Mouse (Mus musculus): ENCODE results near the gene Kcnq2. TPM values are rescaled to one million over a fixed set of nuclear protein-coding genes. Genes with fewer than 3 reads are reported as not detected.

Gene Kcnq2
- polyA plus RNA-seq, 1 experiment from 2014 or later = 3.8 TPM

- Histone ChIP-seq H3K27ac (peak within 1 kb of the TSS; percentile 68), H3K4me3 (peak within 1 kb of the TSS; percentile 57), H3K36me3 (replicated peaks) (no peaks in the 10 kb centered on the region), H3K4me1 (peaks cover 29% of the 10 kb centered on the region), H3K9me3 (no peaks in the 10 kb centered on the region), H3K27me3 (ENCODE audit: poor library complexity, severe bottlenecking) (peaks cover 64% of the 10 kb centered on the region)
- DNase-seq (ENCODE audit: extremely low spot score, low spot score) = no peak
- 3% methylated on average over 55 of the region's 55 CpGs for WGBS
Observed at GRCm38 (mm10) chr2:181156248-181157121, 21.4 kb upstream of the Kcnq2 start, which contains the start of gene Eef1a2. Gene Eef1a2 (minus strand): TSS chr2:181157014.

GRCm38 (mm10) chr2:181155801-181156200, 20.7 kb upstream of the Kcnq2 start:
- H3K27ac ChIP-seq = no peak overlapping the region
- H3K4me3 ChIP-seq = peak overlapping the region; percentile 57; the same call in 1 of the 2 replicates
- no peaks in the 10 kb centered on the region for H3K36me3 ChIP-seq (replicated peaks)
- peaks cover 71% of the 10 kb centered on the region for H3K27me3 ChIP-seq (ENCODE audit: poor library complexity, severe bottlenecking)
- H3K9me3 ChIP-seq = no peaks in the 10 kb centered on the region
- H3K4me1 ChIP-seq = peaks cover 29% of the 10 kb centered on the region
- WGBS = 65% methylated on average over 4 of the region's 4 CpGs
- no peak for DNase-seq (ENCODE audit: extremely low spot score, low spot score)

DNA sequence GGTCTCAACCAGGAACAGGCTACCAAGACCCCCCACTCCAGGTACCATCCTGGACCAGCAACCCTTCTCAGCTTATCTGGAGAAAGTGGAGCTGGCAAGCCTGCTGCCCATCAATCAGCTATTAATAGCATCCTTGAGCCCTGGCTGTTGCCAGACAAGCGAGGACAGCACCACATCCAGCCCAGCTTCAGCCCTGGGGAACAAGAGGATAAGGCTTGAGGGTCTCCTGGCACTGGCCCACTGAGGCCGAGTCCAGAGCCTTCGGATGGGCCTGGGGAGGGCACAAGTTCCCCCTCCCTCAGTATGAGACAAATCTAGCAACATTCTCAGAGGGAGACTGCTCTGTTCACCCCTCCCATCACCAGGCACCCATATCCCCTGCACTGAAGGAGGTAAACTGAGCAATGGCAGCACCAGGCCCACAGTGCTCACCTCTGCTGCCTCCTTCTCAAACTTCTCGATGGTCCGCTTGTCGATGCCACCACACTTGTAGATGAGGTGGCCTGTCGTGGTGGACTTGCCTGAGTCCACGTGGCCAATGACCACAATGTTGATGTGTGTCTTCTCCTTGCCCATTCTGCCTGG, 19.8 kb upstream of the Kcnq2 start:
- Histone ChIP-seq H3K27me3 (ENCODE audit: poor library complexity, severe bottlenecking) (peaks cover 79% of the 10 kb centered on the region), H3K4me1 (peaks cover 24% of the 10 kb centered on the region), H3K4me3 (no peak overlapping the region), H3K27ac (no peak overlapping the region), H3K9me3 (no peaks in the 10 kb centered on the region), H3K36me3 (replicated peaks) (no peaks in the 10 kb centered on the region)
- no peak for DNase-seq (ENCODE audit: extremely low spot score, low spot score)
- 86% methylated on average over 8 of the region's 8 CpGs for WGBS

- 87% methylated on average over 3 of the region's 3 CpGs for WGBS
- Histone ChIP-seq H3K9me3 (no peaks in the 10 kb centered on the region), H3K27ac (no peak overlapping the region), H3K4me3 (no peak overlapping the region), H3K27me3 (ENCODE audit: poor library complexity, severe bottlenecking) (peaks cover 85% of the 10 kb centered on the region), H3K36me3 (replicated peaks) (no peaks in the 10 kb centered on the region), H3K4me1 (peaks cover 19% of the 10 kb centered on the region)
- no peak for DNase-seq (ENCODE audit: extremely low spot score, low spot score)
Observed at GRCm38 (mm10) chr2:181154361-181154760, 19.3 kb upstream of the Kcnq2 start.

- H3K36me3 ChIP-seq (replicated peaks) = no peaks in the 10 kb centered on the region
- 3% methylated on average over 1 of the region's 1 CpGs for WGBS
- H3K9me3 ChIP-seq = no peaks in the 10 kb centered on the region
- DNase-seq (ENCODE audit: extremely low spot score, low spot score) = no peak
- peaks cover 15% of the 10 kb centered on the region for H3K4me1 ChIP-seq
- H3K27ac ChIP-seq = no peak overlapping the region
- peaks cover 86% of the 10 kb centered on the region for H3K27me3 ChIP-seq (ENCODE audit: poor library complexity, severe bottlenecking)
- H3K4me3 ChIP-seq = no peak overlapping the region
Observed at GRCm38 (mm10) chr2:181153837-181154236, 18.7 kb upstream of the Kcnq2 start.

DNA sequence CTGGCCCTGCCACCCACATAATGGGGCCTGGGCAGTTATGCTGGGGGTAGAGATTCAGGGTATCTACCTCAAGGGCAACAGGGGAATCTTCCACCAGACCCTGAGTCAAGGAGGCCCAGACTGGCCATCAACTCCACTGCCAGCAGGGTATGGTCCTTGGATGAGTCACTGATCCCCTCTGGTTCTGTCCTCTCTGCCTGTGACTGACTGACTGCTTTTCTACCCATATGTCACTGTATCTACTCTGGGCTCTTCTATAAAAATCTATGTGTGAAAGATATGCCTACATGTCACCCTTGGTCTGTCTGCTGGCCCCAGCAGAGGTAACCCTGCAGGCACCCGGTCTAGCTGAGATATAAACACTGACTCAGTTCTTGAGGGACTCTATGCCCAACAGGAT, 18.0 kb upstream of the Kcnq2 start:
- Histone ChIP-seq H3K9me3 (no peaks in the 10 kb centered on the region), H3K4me1 (peaks cover 19% of the 10 kb centered on the region), H3K27me3 (ENCODE audit: poor library complexity, severe bottlenecking) (peaks cover 86% of the 10 kb centered on the region), H3K36me3 (replicated peaks) (no peaks in the 10 kb centered on the region), H3K4me3 (no peak overlapping the region), H3K27ac (no peak overlapping the region)
- WGBS = 94% methylated on average over 1 of the region's 1 CpGs
- no peak for DNase-seq (ENCODE audit: extremely low spot score, low spot score)

GRCm38 (mm10) chr2:181152701-181153100, 17.6 kb upstream of the Kcnq2 start:
- Histone ChIP-seq H3K27ac (no peak overlapping the region), H3K9me3 (no peaks in the 10 kb centered on the region), H3K4me1 (peaks cover 23% of the 10 kb centered on the region), H3K36me3 (replicated peaks) (no peaks in the 10 kb centered on the region), H3K27me3 (ENCODE audit: poor library complexity, severe bottlenecking) (peaks cover 86% of the 10 kb centered on the region), H3K4me3 (no peak overlapping the region)
- 94% methylated on average over 17 of the region's 17 CpGs for WGBS
- DNase-seq (ENCODE audit: extremely low spot score, low spot score) = no peak

DNA sequence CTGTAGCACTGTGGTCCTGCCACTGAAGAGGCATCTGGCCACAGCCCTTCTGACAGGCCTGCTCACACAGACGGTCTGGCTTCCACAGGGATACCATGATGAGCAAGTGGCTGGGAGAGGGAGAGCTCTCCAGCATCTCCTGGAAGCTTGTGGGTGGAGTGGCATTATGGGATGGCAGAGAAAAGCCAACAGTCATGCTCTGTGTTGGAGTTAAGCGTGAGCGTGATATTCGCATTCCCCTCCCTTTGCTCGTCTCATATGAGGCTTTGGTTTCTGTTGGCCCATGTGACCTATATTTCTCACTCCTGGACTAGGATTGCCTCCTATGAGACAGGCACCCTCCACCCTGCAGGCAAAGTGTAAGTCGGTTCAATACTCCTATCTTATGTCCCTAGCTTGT, 15.2 kb upstream of the Kcnq2 start:
- WGBS = 72% methylated on average over 6 of the region's 6 CpGs
- no peaks in the 10 kb centered on the region for H3K36me3 ChIP-seq (replicated peaks)
- peaks cover 85% of the 10 kb centered on the region for H3K27me3 ChIP-seq (ENCODE audit: poor library complexity, severe bottlenecking)
- no peak for DNase-seq (ENCODE audit: extremely low spot score, low spot score)
- no peak overlapping the region for H3K27ac ChIP-seq
- no peaks in the 10 kb centered on the region for H3K9me3 ChIP-seq
- peaks cover 15% of the 10 kb centered on the region for H3K4me1 ChIP-seq
- no peak overlapping the region for H3K4me3 ChIP-seq

DNA sequence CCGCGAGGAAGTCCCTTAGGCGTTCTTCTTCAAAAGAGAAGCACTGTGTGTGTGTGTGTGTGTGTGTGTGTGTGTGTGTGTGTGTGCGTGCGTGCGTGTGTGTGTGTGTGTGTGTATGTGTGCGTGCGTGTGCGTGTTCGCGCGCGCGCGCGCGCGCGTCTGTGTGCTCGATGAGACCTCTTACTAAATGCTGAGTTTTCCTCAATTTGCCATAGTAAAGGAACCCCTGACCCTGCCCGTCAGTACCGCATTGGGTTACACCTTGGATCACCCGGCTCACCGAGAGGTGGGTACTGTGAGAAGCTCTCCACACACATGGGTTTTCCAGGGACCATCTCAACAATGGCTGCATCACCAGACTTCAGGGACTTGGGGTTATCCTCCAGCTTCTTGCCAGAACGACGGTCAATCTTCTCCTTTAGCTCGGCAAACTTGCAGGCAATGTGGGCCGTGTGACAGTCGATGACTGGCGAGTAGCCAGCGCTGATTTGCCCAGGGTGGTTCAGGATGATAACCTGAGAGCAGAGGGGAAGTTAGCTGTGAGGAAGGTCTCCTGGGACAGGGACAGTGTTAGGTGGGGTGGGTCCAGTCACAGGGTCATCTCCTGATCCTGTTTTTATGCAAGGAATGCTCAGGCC, 13.3 kb upstream of the Kcnq2 start:
- Histone ChIP-seq H3K27me3 (ENCODE audit: poor library complexity, severe bottlenecking) (peaks cover 81% of the 10 kb centered on the region), H3K36me3 (replicated peaks) (no peaks in the 10 kb centered on the region), H3K27ac (peak overlapping the region; percentile 74; the same call in 1 of the 2 replicates), H3K4me1 (peaks cover 15% of the 10 kb centered on the region), H3K4me3 (peak overlapping the region; percentile 63), H3K9me3 (no peaks in the 10 kb centered on the region)
- 21% methylated on average over 31 of the region's 31 CpGs for WGBS
- no peak for DNase-seq (ENCODE audit: extremely low spot score, low spot score)

- H3K36me3 ChIP-seq (replicated peaks) = no peaks in the 10 kb centered on the region
- peaks cover 84% of the 10 kb centered on the region for H3K27me3 ChIP-seq (ENCODE audit: poor library complexity, severe bottlenecking)
- WGBS = under 1% methylated on average over 45 of the region's 61 CpGs
- peaks cover 15% of the 10 kb centered on the region for H3K4me1 ChIP-seq
- peak overlapping the region; percentile 63 for H3K4me3 ChIP-seq
- H3K27ac ChIP-seq = peak overlapping the region; percentile 74
- no peaks in the 10 kb centered on the region for H3K9me3 ChIP-seq
- DNase-seq (ENCODE audit: extremely low spot score, low spot score) = peak; percentile 44
Observed at GRCm38 (mm10) chr2:181147546-181148317, 12.6 kb upstream of the Kcnq2 start.

DNA sequence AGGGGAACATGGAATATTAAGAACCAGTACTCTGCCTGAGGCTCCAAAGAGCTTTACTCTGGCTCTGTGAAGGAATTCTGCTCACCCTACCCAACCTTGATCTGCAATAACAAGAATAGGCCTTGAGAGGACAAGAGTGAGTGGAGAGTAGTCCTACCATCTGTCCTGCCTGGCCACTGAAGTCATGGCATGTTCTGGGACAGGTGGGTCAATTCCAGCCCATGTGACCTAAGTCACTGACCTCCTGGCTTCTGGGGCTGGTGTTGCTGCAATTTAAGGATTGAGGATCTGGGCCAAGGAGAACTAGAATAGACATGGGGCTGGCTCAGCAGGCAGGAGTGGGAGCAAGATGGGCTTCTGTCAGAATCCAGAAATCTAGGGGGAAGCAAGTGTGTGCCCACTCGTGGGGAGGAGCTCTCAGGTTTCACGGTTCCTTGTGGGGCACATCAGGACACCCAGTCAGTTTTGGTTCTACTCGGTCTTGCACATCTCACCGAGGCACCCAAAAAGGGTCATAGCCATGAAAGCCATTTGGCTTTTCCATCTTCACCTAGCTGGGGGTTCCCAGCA, 12.0 kb upstream of the Kcnq2 start:
- 54% methylated on average over 4 of the region's 4 CpGs for WGBS
- peaks cover 84% of the 10 kb centered on the region for H3K27me3 ChIP-seq (ENCODE audit: poor library complexity, severe bottlenecking)
- peaks cover 15% of the 10 kb centered on the region for H3K4me1 ChIP-seq
- peak overlapping the region; percentile 74; the same call in 1 of the 2 replicates for H3K27ac ChIP-seq
- peak overlapping the region; percentile 63 for H3K4me3 ChIP-seq
- no peak for DNase-seq (ENCODE audit: extremely low spot score, low spot score)
- H3K9me3 ChIP-seq = no peaks in the 10 kb centered on the region
- H3K36me3 ChIP-seq (replicated peaks) = no peaks in the 10 kb centered on the region

- no peak for DNase-seq (ENCODE audit: extremely low spot score, low spot score)
- peaks cover 15% of the 10 kb centered on the region for H3K4me1 ChIP-seq
- H3K9me3 ChIP-seq = no peaks in the 10 kb centered on the region
- H3K36me3 ChIP-seq (replicated peaks) = no peaks in the 10 kb centered on the region
- H3K27me3 ChIP-seq (ENCODE audit: poor library complexity, severe bottlenecking) = peaks cover 61% of the 10 kb centered on the region
- WGBS = 89% methylated on average over 2 of the region's 2 CpGs
- no peak overlapping the region for H3K27ac ChIP-seq
- no peak overlapping the region for H3K4me3 ChIP-seq
Observed at GRCm38 (mm10) chr2:181144675-181145074, 9.6 kb upstream of the Kcnq2 start.

Measured in forebrain, embryonic 10.5 days (tissue).